Mouse (Mus musculus) embryonic facial prominence, embryonic 14.5 days (tissue): ENCODE measurements at regions not wholly inside any gene's neighbourhood (a gene's known extent, or its start where the extent isn't known, plus 50 kb on each side); places are given as distances from the start of the nearest gene placed in this dataset.
A peak's percentile ranks its signal among the peaks of the same experiment; 100 is the strongest.

Source experiments
- ATAC-seq: fragments of 200-750 bp; cut with Nextera tagmentation; 2 replicates; pipeline ENCODE4 v1.8.0; 2017; ENCODE audit warnings: low read depth, moderate number of reproducible peaks, moderate TSS enrichment
- DNase-seq: peaks from one replicate; pipeline ENCODE4 v3.0.0-alpha.2; 2015; ENCODE audit warnings: low spot score
- H3K27ac ChIP-seq: fragments of 300-500 bp; sonication (generic); replicated peaks from 2 replicates; pipeline ENCODE4 v1.5.1; 2014; ENCODE audit warnings: low read depth, mild to moderate bottlenecking, low read length, moderate library complexity
- H3K27me3 ChIP-seq: fragments of 300-500 bp; sonication (generic); replicated peaks from 2 replicates; pipeline ENCODE4 v1.6.1; 2014; ENCODE audit warnings: low read length; ENCODE audit not compliant: control insufficient read depth, insufficient read depth
- H3K36me3 ChIP-seq: fragments of 300-500 bp; sonication (generic); 2 replicates; pipeline ENCODE4 v1.6.1; 2014; ENCODE audit warnings: low read length, mixed read lengths; ENCODE audit not compliant: control insufficient read depth, insufficient read depth
- H3K4me1 ChIP-seq: fragments of 300-500 bp; sonication (generic); 2 replicates; pipeline ENCODE4 v1.6.1; 2014; ENCODE audit warnings: antibody characterized with exemption, low read length; ENCODE audit not compliant: control insufficient read depth, insufficient read depth
- H3K4me2 ChIP-seq: fragments of 300-500 bp; sonication (generic); 2 replicates; pipeline ENCODE4 v1.6.1; 2014; ENCODE audit warnings: low read depth, mild to moderate bottlenecking, low read length, moderate library complexity, mixed read lengths
- H3K4me3 ChIP-seq: fragments of 300-500 bp; sonication (generic); 2 replicates; pipeline ENCODE4 v1.5.1; 2014; ENCODE audit warnings: low read depth, mild to moderate bottlenecking, low read length
- H3K9ac ChIP-seq: fragments of 300-500 bp; sonication (generic); 2 replicates; pipeline ENCODE4 v1.6.1; 2014; ENCODE audit warnings: low read depth, mild to moderate bottlenecking, low read length, moderate library complexity, mixed read lengths
- H3K9me3 ChIP-seq: fragments of 300-500 bp; sonication (generic); 2 replicates; pipeline ENCODE4 v1.6.1; 2016; ENCODE audit warnings: low read length; ENCODE audit not compliant: control insufficient read depth
- WGBS: fragments of 180-500 bp; shearing (Covaris S2); extraction: QIAGEN DNeasy Blood & Tissue Kit; methylation state at CpG from one replicate; pipeline ENCODE4 v1.1.7; 2014; 5-methylcytosine and 5-hydroxymethylcytosine counted together

DNA sequence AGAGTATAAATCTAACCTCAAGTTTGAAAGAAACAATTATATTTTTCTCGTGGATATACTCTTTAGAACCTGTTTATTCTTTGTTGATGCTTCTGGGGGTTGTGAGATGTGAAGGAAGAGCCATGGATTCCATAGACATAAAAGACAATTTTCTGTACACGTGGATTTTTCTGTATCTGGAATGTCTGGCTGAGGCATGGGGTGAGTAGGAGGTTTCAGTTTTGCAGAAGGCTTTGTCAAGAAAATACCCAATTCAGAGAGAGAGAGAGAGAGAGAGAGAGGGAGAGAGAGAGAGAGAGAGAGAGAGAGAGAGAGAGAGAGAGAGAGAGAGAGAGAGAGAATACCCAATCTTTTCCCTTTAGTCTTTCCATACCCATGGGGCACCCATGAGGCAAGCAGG, 315.0 kb upstream of the Xylt1 start:
- no peak overlapping the region for H3K4me2 ChIP-seq
- no peak overlapping the region for H3K4me3 ChIP-seq
- H3K9ac ChIP-seq = no peak overlapping the region
- WGBS = 52% methylated on average over 2 of the region's 2 CpGs
- H3K27me3 ChIP-seq = no peaks in the 10 kb centered on the region
- H3K27ac ChIP-seq = no peak overlapping the region
- H3K4me1 ChIP-seq = no peaks in the 10 kb centered on the region
- H3K9me3 ChIP-seq = no peaks in the 10 kb centered on the region
- DNase-seq (no peak), ATAC-seq (no peak)
- no peaks in the 10 kb centered on the region for H3K36me3 ChIP-seq

DNA sequence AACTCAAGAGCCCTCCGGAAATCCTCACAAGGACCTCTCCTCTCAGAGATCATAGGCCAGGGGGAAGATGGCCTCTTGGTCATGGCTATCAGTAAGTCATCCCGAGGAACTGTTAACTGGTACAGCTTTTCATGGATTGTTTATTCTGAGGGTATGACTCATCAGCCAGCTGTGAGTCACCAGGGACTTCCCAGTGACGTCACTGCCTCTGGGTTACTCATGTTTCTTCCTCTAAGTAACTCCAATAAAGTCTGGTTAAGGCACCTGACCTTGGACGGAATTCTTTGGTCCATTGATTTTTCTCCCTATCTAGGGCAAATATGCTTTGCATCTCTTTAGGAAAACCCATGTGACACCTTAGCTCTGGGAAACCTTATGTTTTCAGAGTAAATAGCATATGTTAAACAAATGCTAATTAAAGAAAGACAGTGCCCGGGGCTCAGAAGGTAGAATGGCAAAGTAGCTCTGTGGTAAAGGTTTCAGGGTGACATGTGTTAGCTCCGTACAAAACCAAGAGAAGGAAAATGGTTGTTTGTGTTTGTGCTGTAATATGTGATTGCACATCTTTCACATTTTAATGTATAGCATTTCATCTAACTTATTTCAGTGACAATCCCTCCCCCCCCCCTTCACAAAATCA, 289.7 kb upstream of the Xylt1 start:
- Histone ChIP-seq H3K4me3 (no peak overlapping the region), H3K9me3 (no peaks in the 10 kb centered on the region), H3K9ac (no peak overlapping the region), H3K4me1 (no peaks in the 10 kb centered on the region), H3K27ac (no peak overlapping the region), H3K4me2 (no peak overlapping the region), H3K27me3 (no peaks in the 10 kb centered on the region), H3K36me3 (no peaks in the 10 kb centered on the region)
- ATAC-seq (no peak), DNase-seq (peak; percentile 24)
- 41% methylated on average over 6 of the region's 6 CpGs for WGBS

DNA sequence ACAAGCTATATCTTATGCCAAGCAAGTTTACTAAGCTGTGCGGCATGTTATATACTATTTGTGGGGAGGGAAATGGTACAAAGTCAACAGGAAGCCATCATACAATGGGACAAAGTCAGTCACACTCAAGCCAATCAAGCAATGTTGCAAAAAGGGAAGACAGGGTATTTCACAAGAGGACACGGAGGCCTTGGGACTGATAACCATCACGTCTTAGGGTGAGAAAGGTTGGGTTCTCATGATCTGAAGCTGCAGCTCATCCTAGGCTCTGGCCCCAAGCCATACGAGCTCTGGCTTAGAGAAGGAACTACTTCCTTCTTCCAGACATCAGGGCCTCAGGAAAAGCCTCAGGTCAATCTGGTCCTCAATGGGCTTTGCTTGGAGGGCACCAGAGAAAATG, 287.9 kb upstream of the Xylt1 start:
- H3K27me3 ChIP-seq = no peaks in the 10 kb centered on the region
- no peak for ATAC-seq
- H3K4me1 ChIP-seq = no peaks in the 10 kb centered on the region
- WGBS = 82% methylated on average over 4 of the region's 4 CpGs
- no peak for DNase-seq
- no peak overlapping the region for H3K4me2 ChIP-seq
- no peak overlapping the region for H3K9ac ChIP-seq
- H3K4me3 ChIP-seq = no peak overlapping the region
- no peak overlapping the region for H3K27ac ChIP-seq
- no peaks in the 10 kb centered on the region for H3K36me3 ChIP-seq
- no peaks in the 10 kb centered on the region for H3K9me3 ChIP-seq

DNA sequence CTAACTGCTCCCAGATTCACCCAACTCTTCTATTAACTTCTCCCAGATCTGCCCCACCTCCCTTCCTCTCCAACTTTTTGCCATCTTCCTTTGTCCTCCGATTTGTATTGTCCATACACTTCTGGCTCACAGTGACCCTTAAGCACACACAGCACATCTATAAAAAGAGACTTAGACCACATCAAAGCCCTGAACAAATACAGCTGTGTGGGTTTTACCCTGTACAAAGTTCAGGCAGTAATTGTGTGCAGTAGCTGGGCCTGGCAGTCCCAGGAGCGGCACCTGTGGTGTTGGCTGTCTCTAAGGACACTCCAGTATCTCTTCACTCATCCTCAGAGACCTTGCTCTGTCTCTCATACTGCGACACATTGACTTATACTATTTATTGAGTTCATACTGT, 283.2 kb upstream of the Xylt1 start:
- DNase-seq = no peak
- H3K4me1 ChIP-seq = no peaks in the 10 kb centered on the region

DNA sequence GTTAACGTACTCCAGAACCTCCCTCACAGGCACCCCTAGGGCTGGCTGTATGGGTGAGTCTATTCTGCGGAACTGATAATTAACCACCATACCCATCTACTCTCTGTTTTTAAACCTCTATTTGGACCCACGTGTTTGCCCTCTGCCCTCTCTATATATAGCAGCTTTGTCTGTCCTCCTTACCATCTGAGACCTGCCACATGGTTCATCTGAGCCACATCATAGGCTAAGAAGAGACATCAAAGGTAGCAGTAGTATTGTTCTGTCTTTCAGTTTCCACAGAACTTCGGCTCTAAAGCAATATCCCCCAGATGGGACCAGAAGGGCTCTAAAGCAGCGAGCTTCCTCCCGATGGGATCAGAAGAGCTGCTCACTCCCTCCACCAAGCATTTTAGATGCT, 281.7 kb upstream of the Xylt1 start:
- H3K4me3 ChIP-seq = no peak overlapping the region
- no peaks in the 10 kb centered on the region for H3K27me3 ChIP-seq
- no peaks in the 10 kb centered on the region for H3K4me1 ChIP-seq
- H3K4me2 ChIP-seq = no peak overlapping the region
- DNase-seq (no peak), ATAC-seq (no peak)
- H3K9me3 ChIP-seq = no peaks in the 10 kb centered on the region
- WGBS = 69% methylated on average over 6 of the region's 6 CpGs
- no peaks in the 10 kb centered on the region for H3K36me3 ChIP-seq
- H3K9ac ChIP-seq = no peak overlapping the region
- no peak overlapping the region for H3K27ac ChIP-seq

More for the DNA sequence above, 283.2 kb upstream of the Xylt1 start:
- no peak for ATAC-seq
- Histone ChIP-seq H3K36me3 (no peaks in the 10 kb centered on the region), H3K9ac (no peak overlapping the region), H3K9me3 (no peaks in the 10 kb centered on the region), H3K4me3 (no peak overlapping the region), H3K27ac (no peak overlapping the region), H3K4me2 (no peak overlapping the region), H3K27me3 (no peaks in the 10 kb centered on the region)
- 63% methylated on average over 3 of the region's 3 CpGs for WGBS

DNA sequence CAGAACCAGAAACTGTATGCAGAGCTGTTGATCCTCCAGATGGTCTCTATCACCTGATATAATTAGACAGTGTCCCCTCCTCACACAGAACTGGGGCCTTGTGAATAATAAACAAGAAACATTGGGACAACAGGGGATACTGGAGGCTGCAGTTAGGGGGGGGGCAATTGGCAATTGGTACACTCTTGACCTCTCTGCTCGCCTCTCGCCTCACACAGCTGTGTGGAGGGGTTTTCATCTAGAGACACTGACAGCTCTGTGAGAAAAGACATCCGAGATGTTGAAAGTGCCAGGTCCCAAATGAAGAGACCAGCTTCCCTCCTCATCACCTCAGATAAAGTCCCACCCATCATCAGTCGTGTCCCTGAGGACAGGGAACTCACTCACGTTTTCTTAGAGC, 277.7 kb upstream of the Xylt1 start:
- Histone ChIP-seq H3K9me3 (no peaks in the 10 kb centered on the region), H3K27ac (no peak overlapping the region), H3K4me1 (no peaks in the 10 kb centered on the region), H3K4me2 (no peak overlapping the region), H3K4me3 (no peak overlapping the region), H3K27me3 (no peaks in the 10 kb centered on the region), H3K36me3 (no peaks in the 10 kb centered on the region), H3K9ac (no peak overlapping the region)
- 54% methylated on average over 5 of the region's 5 CpGs for WGBS
- no peak for ATAC-seq
- no peak for DNase-seq

DNA sequence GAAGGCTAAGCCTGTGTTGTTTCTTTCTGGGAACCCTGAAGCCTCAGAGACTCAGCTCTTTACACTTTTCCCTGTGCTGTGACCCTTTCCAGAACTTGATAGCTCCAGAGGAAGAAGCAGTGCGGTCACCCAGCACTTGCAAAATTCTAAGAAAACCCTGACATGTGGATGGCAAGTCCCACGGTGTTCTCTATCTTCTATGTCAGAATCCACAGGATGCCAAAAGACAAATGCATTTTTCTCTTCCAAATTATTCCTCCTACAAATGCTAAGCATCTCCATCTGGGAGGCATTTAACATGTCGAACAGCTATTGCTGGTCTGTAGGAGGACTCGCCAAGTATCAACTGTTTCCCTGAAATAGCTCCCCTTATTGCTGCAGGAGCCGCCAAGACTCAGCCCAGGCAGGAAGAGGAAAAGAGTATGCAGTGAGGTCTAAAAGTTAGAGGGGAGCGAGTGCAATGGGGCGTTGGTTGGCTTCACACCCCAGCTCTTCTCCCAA, 274.0 kb upstream of the Xylt1 start:
- Histone ChIP-seq H3K27me3 (no peaks in the 10 kb centered on the region), H3K36me3 (no peaks in the 10 kb centered on the region), H3K4me2 (no peak overlapping the region), H3K4me1 (no peaks in the 10 kb centered on the region), H3K9me3 (no peaks in the 10 kb centered on the region), H3K27ac (no peak overlapping the region), H3K4me3 (no peak overlapping the region), H3K9ac (no peak overlapping the region)
- WGBS = 66% methylated on average over 7 of the region's 7 CpGs
- DNase-seq = peak; percentile 53
- no peak for ATAC-seq

DNA sequence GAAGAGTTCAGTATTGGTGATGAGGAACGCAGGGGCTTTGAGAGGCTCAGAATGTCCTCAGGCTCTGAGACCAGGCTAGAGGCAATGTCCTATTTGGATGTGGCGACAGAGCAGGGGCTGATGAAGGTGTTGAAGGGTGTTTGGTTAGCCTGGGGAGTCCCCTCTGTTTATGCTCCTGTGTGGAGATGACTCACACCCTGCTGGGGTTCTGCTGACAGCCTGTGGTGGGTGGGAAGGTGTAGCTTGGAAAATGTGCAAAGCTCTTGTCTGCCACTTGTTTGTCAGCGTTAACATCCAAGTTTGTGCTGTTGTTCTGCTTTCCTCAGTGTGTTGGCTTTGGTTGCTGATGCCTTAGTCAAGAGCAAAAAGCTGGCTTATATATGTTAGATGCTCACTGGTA, 272.4 kb upstream of the Xylt1 start:
- 77% methylated on average over 3 of the region's 3 CpGs for WGBS
- H3K9ac ChIP-seq = no peak overlapping the region
- ATAC-seq = no peak

DNA sequence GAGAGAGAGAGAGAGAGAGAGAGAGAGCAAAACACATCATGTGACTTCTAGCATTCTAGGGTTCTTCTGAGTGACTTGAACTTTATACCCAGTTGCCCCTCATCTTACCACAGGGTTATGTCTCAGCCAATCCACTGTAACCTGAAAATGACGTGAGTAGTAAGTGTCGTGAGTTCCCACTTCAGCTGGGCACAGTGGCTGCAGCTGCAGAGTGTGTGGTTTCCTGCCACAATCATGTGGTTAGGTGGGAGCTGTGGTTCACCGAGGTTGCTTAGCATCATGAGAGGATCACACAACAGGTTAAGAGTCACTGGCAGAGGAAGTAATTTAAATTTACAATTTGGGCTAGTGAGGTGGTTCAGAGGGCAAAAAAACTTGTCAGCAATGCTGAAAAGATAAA, 253.1 kb upstream of the Xylt1 start:
- no peak overlapping the region for H3K4me3 ChIP-seq
- DNase-seq (no peak), ATAC-seq (no peak)
- H3K27ac ChIP-seq = no peak overlapping the region
- no peaks in the 10 kb centered on the region for H3K36me3 ChIP-seq
- no peaks in the 10 kb centered on the region for H3K4me1 ChIP-seq
- H3K9me3 ChIP-seq = no peaks in the 10 kb centered on the region
- no peak overlapping the region for H3K9ac ChIP-seq
- no peak overlapping the region for H3K4me2 ChIP-seq
- WGBS = 58% methylated on average over 3 of the region's 3 CpGs
- no peaks in the 10 kb centered on the region for H3K27me3 ChIP-seq

More for the DNA sequence above, 272.4 kb upstream of the Xylt1 start:
- Histone ChIP-seq H3K4me1 (no peaks in the 10 kb centered on the region), H3K4me2 (no peak overlapping the region), H3K4me3 (no peak overlapping the region), H3K27ac (no peak overlapping the region), H3K36me3 (no peaks in the 10 kb centered on the region), H3K27me3 (no peaks in the 10 kb centered on the region), H3K9me3 (no peaks in the 10 kb centered on the region)
- DNase-seq = no peak
